Mouse (Mus musculus): ENCODE measurements at regions not wholly inside any gene's neighbourhood (a gene's known extent, or its start where the extent isn't known, plus 50 kb on each side); places are given as distances from the start of the nearest gene placed in this dataset.

GRCm38 (mm10) chr1:181299826-181300225, 52.6 kb upstream of the Cnih3 start:
- no peak for DNase-seq (ENCODE audit: low spot score in 2 of 2)

GRCm38 (mm10) chr1:181302151-181302550, 50.3 kb upstream of the Cnih3 start:
- no peak for DNase-seq (ENCODE audit: low spot score in 2 of 2)
